Mouse (Mus musculus): Measurements from ENCODE around the gene 4930467E23Rik. TPM values are rescaled to one million over a fixed set of nuclear protein-coding genes. Genes with fewer than 3 reads are reported as not detected.
A peak's percentile ranks its signal among the peaks of the same experiment; 100 is the strongest.
"Not testable (repeated sequence)": the region's sequence is repeated elsewhere in the genome, so short reads cannot be mapped to it uniquely, and the experiment has no call there.

The 4930467E23Rik gene
- polyA plus RNA-seq, 1 experiment: not detected

GRCm38 (mm10) chr8:19784554-19785364 lies 55.4 kb downstream of the 4930467E23Rik start:
- not testable (repeated sequence) for H3K4me1 ChIP-seq (ENCODE audit: control insufficient read depth, insufficient read depth, low read length)
- Histone ChIP-seq H3K4me3 (ENCODE audit: insufficient read depth, low read length) (peak overlapping the region; percentile 84), H3K27ac (ENCODE audit: insufficient read depth, low read depth, low read length) (peak overlapping the region; percentile 73)

GRCm38 (mm10) chr8:19792696-19793095 lies 63.3 kb downstream of the 4930467E23Rik start:
- not testable (repeated sequence) for H3K4me3 ChIP-seq (ENCODE audit: insufficient read depth, low read length); H3K4me1 ChIP-seq (ENCODE audit: control insufficient read depth, insufficient read depth, low read length)
- peak overlapping the region; percentile 25 for H3K27ac ChIP-seq (ENCODE audit: insufficient read depth, low read depth, low read length)

Other genes with a start within 250 kb of the 4930467E23Rik start
- not detected in 2 replicates for gene Defb7, start 234.5 kb upstream of the 4930467E23Rik start, polyA plus RNA-seq (2012; ENCODE audit: insufficient read depth, insufficient read length, missing spikeins)
- 0.27 and 0.72 TPM in 2 replicates for gene Gm31371, start 173.8 kb downstream of the 4930467E23Rik start, polyA plus RNA-seq (2012; ENCODE audit: insufficient read depth, insufficient read length, missing spikeins)

Measured in bone marrow macrophage, adult 2 months (primary cell).